In genomic region chr3:120886063-120886841, GRCm38 (mm10) we compare ENCODE assay signal across 9 mouse cellular contexts.
A peak's percentile ranks its signal among the peaks of the same experiment; 100 is the strongest.
DNase-seq lines count a peak whose midpoint lies in the region; ATAC-seq and TF ChIP-seq lines count a peak whose summit lies in the region.
"Had no signal": no experiment of that assay in that cellular context is flagged by ENCODE, and none has a peak within 500 bp of the region (broad histone marks: within the 10 kb centered on the region; RNA-seq: fewer than 3 reads in every experiment).

No protein-coding gene starts in this region.

- H3K36me3 ChIP-seq in heart, postnatal 0 days (replicated peaks; ENCODE audit: control insufficient read depth, insufficient read depth, low read length), result no peaks in the 10 kb centered on the region
- H3K36me3 ChIP-seq in limb, embryonic 15.5 days, result no peaks in the 10 kb centered on the region
- H3K36me3 ChIP-seq: G1E had no signal

- no peak overlapping the region for H3K9ac ChIP-seq in heart, postnatal 0 days (replicated peaks; ENCODE audit: low read depth, low read length)
- H3K9ac ChIP-seq in limb, embryonic 15.5 days, result no peak overlapping the region

- no peak overlapping the region for H3K27ac ChIP-seq in heart, postnatal 0 days (ENCODE audit: low read depth)
- no peak overlapping the region; the same call in 1 of the 2 replicates for H3K27ac ChIP-seq in limb, embryonic 15.5 days

- no peaks in the 10 kb centered on the region for H3K27me3 ChIP-seq in heart, postnatal 0 days (ENCODE audit: control insufficient read depth, insufficient read depth, low read length)
- no peaks in the 10 kb centered on the region for H3K27me3 ChIP-seq in limb, embryonic 15.5 days

- H3K9me3 ChIP-seq in heart, postnatal 0 days (replicated peaks; ENCODE audit: control insufficient read depth, low read length), result no peaks in the 10 kb centered on the region
- H3K9me3 ChIP-seq in limb, embryonic 15.5 days, result no peaks in the 10 kb centered on the region

- intact Hi-C loops in heart, postnatal 25 days (cut with DNase I), result no loop called here

- no peak for TF ChIP-seq CTCF in heart, postnatal 0 days (IDR thresholded peaks at IDR 0.05; ENCODE audit: low read depth)

- WGBS in heart, postnatal 0 days, result 43% methylated on average over 20 of the region's 20 CpGs
- WGBS in limb, embryonic 15.5 days, result 39% methylated on average over 20 of the region's 20 CpGs

- no peak overlapping the region for H3K4me3 ChIP-seq in heart, postnatal 0 days (ENCODE audit: low read depth, low read length)
- H3K4me3 ChIP-seq in limb, embryonic 15.5 days, result no peak overlapping the region

- TF ChIP-seq EP300 in heart, postnatal 0 days (IDR thresholded peaks at IDR 0.05; ENCODE audit: low read depth), result no peak

- ATAC-seq in heart, postnatal 0 days (ENCODE audit: insufficient read depth, low read depth), result no peak
- ATAC-seq in limb, embryonic 15.5 days (ENCODE audit: insufficient number of reproducible peaks, low FRiP score, low TSS enrichment, low read depth), result no peak

- no peak for DNase-seq in heart, postnatal 0 days (ENCODE audit: low spot score)
- DNase-seq in heart, postnatal 25 days (ENCODE audit: low spot score), result no peak
- peak; percentile 77 for DNase-seq in cerebellum, adult 9-11 months
- peak; percentile 23 to 45 for DNase-seq in frontal cortex, postnatal 25 days (ENCODE audit: low spot score in 2 of 2)
- no peak for DNase-seq in natural killer cell, adult 2 months (ENCODE audit: low spot score in 2 of 2)
- no peak for DNase-seq in embryo, embryonic 10 days (ENCODE audit: low spot score)
- no peak for DNase-seq in embryo, embryonic 11 days

- H3K4me2 ChIP-seq in heart, postnatal 0 days (ENCODE audit: low read depth, low read length), result peak overlapping the region; percentile 46
- H3K4me2 ChIP-seq in limb, embryonic 15.5 days, result peak overlapping the region; percentile 20; the same call in 1 of the 2 replicates

- no peaks in the 10 kb centered on the region for H3K4me1 ChIP-seq in heart, postnatal 0 days (ENCODE audit: control insufficient read depth, insufficient read depth)
- peaks cover 5% of the 10 kb centered on the region; the same call in 1 of the 2 replicates for H3K4me1 ChIP-seq in limb, embryonic 15.5 days

Comparison
In these comparisons a context has a peak if more than half of its experiments do, and no peak if none do; other contexts are left out.
1. DNase-seq: peak in cerebellum, adult 9-11 months (single experiment) and frontal cortex, postnatal 25 days (2 of 2); none in heart, postnatal 0 days (single experiment), heart, postnatal 25 days (single experiment), natural killer cell, adult 2 months (0 of 2), embryo, embryonic 10 days (single experiment) and embryo, embryonic 11 days (single experiment).